Mouse (Mus musculus): Measurements from ENCODE around the gene Ngp.

- TF ChIP-seq EP300 (IDR thresholded peaks at IDR 0.05; ENCODE audit: low read depth), result no peak
- no peak for TF ChIP-seq CTCF (IDR thresholded peaks at IDR 0.05; ENCODE audit: low read depth)
Measured at GRCm38 (mm10) chr9:110388011-110388410, 31.5 kb upstream of the Ngp start.

Data from liver, embryonic 14.5 days (tissue).